Mouse (Mus musculus) forebrain, embryonic 15.5 days (tissue): ENCODE measurements around the gene Gpt2. TPM values are rescaled to one million over a fixed set of nuclear protein-coding genes. Genes with fewer than 3 reads are reported as not detected.

Experiments used
- ATAC-seq: fragments of 200-750 bp; cut with Nextera tagmentation; replicated peaks from 2 replicates; pipeline ENCODE4 v1.8.0; 2017; ENCODE audit warnings: mild to moderate bottlenecking, moderate TSS enrichment, moderate library complexity
- H3K27ac ChIP-seq: fragments of 300-500 bp; sonication (generic); replicated peaks from 2 replicates; pipeline ENCODE4 v1.5.1; 2015; ENCODE audit warnings: mild to moderate bottlenecking, inconsistent platforms
- H3K27me3 ChIP-seq: fragments of 300-500 bp; sonication (generic); 2 replicates; pipeline ENCODE4 v1.6.1; 2015; ENCODE audit warnings: inconsistent platforms
- H3K36me3 ChIP-seq: fragments of 300-500 bp; sonication (generic); 2 replicates; pipeline ENCODE4 v1.6.1; 2015; ENCODE audit warnings: mild to moderate bottlenecking, inconsistent platforms
- H3K4me1 ChIP-seq: fragments of 300-500 bp; sonication (generic); 2 replicates; pipeline ENCODE4 v1.6.1; 2015; ENCODE audit warnings: inconsistent platforms
- H3K4me2 ChIP-seq: fragments of 300-500 bp; sonication (generic); replicated peaks from 2 replicates; pipeline ENCODE4 v1.6.1; 2015; ENCODE audit warnings: mild to moderate bottlenecking, inconsistent platforms
- H3K4me3 ChIP-seq: fragments of 300-500 bp; sonication (generic); 2 replicates; pipeline ENCODE4 v1.5.1; 2015; ENCODE audit warnings: mild to moderate bottlenecking, inconsistent platforms
- H3K9ac ChIP-seq: fragments of 300-500 bp; sonication (generic); replicated peaks from 2 replicates; pipeline ENCODE4 v1.6.1; 2015; ENCODE audit warnings: mild to moderate bottlenecking, inconsistent platforms
- H3K9me3 ChIP-seq: fragments of 300-500 bp; sonication (generic); 2 replicates; pipeline ENCODE4 v1.6.1; 2016; ENCODE audit warnings: inconsistent platforms
- WGBS: fragments of 180-500 bp; shearing (Covaris S2); methylation state at CpG from one replicate; pipeline ENCODE4 v1.1.7; 2015; ENCODE audit warnings: mixed read lengths; 5-methylcytosine and 5-hydroxymethylcytosine counted together
- polyA plus RNA-seq: library from polyadenylated mRNA; unstranded; fragments of >200 nt; fragmentation: Nextera tagmentation; extraction: Ambion mirVana; gene quantifications from 2 replicates; pipeline ENCODE4 v1.2.1, GENCODE M21; 2015

Gpt2 gene
- polyA plus RNA-seq, result 39.7 and 40.9 TPM in 2 replicates

GRCm38 (mm10) chr8:85492125-85492875 lies at the start of gene Gpt2:
Gpt2 (plus strand) TSS chr8:85492576.
- peaks cover 16% of the 10 kb centered on the region for H3K4me1 ChIP-seq
- H3K36me3 ChIP-seq, result no peaks in the 10 kb centered on the region
- ATAC-seq, result peak; percentile 100
- no peaks in the 10 kb centered on the region for H3K9me3 ChIP-seq
- peak within 1 kb of the TSS; percentile 78 for H3K27ac ChIP-seq
- H3K27me3 ChIP-seq, result no peaks in the 10 kb centered on the region
- peak within 1 kb of the TSS; percentile 82 for H3K4me3 ChIP-seq
- WGBS, result under 1% methylated on average over 41 of the region's 41 CpGs
- H3K9ac ChIP-seq, result peak within 1 kb of the TSS; percentile 74
- peak within 1 kb of the TSS; percentile 86 for H3K4me2 ChIP-seq

GRCm38 (mm10) chr8:85444092-85444491 lies 48.3 kb upstream of the Gpt2 start:
- Histone ChIP-seq H3K9ac (no peak overlapping the region), H3K27ac (no peak overlapping the region), H3K4me1 (no peaks in the 10 kb centered on the region), H3K27me3 (no peaks in the 10 kb centered on the region), H3K36me3 (no peaks in the 10 kb centered on the region), H3K4me3 (no peak overlapping the region), H3K4me2 (no peak overlapping the region), H3K9me3 (no peaks in the 10 kb centered on the region)
- no peak for ATAC-seq

DNA sequence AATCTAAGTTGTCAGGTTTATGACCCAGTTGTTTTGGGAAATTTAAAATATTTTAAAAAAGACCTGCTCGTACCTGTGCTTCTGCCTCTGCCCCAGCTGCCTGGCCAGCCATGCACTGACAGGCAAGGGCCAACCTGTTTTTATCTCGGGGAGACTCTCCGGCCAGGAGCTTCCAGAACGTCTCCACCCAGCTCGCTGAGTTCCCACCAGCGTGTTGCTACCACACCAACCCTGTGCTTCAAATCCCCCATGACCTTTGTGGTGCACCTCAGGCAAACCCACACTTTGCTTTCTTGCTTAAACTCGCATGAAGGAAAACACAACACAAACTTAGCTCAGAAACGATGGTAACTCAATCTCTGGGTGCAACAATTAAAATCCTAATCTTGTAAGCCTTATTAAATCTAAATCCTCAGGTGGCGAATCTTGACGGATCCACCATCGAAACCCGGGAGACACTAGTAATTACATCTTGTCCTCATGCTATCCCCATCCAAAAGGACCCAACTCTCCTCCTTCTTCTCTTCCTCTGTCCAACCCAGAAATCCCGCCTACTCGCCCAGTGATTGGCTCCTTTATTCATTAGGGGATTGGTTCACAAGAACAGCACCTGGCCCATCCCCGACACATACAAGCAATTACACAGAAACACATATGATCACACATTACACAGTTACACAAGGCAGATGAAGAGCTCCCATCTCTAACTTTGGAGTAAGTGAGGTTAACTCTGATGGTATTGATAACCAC lies 46.3 kb upstream of the Gpt2 start:
- ATAC-seq, result no peak
- no peak overlapping the region for H3K9ac ChIP-seq
- H3K4me1 ChIP-seq, result no peaks in the 10 kb centered on the region
- H3K36me3 ChIP-seq, result no peaks in the 10 kb centered on the region
- 87% methylated on average over 15 of the region's 15 CpGs for WGBS
- H3K4me3 ChIP-seq, result no peak overlapping the region
- H3K9me3 ChIP-seq, result no peaks in the 10 kb centered on the region
- H3K27me3 ChIP-seq, result no peaks in the 10 kb centered on the region
- no peak overlapping the region for H3K27ac ChIP-seq
- no peak overlapping the region for H3K4me2 ChIP-seq

DNA sequence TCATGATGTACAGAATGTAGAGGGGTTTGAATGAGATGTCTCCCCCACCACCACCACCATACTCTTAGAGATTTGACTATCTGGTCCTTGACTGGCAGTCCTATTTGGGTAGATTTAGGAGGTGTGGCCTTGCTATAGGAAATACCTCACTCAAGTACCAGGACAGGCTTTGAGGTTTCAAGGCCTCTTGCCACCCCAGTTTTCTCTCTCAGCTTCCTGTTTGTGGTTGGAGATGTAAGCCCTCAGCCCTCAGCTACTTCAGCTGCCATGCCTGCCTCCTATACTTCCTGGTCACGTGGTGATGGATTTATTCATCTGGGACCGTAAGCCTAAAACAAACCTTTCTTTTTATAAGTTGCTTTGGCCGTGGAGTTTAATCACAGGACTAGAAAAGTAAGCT lies 42.0 kb upstream of the Gpt2 start:
- 88% methylated on average over 3 of the region's 3 CpGs for WGBS
- Histone ChIP-seq H3K36me3 (no peaks in the 10 kb centered on the region), H3K9ac (no peak overlapping the region), H3K4me3 (no peak overlapping the region), H3K9me3 (no peaks in the 10 kb centered on the region), H3K4me2 (no peak overlapping the region), H3K4me1 (peaks cover 14% of the 10 kb centered on the region), H3K27me3 (no peaks in the 10 kb centered on the region), H3K27ac (no peak overlapping the region)
- no peak for ATAC-seq

- Histone ChIP-seq H3K4me3 (peak overlapping the region; percentile 18; the same call in 1 of the 2 replicates), H3K36me3 (no peaks in the 10 kb centered on the region), H3K27ac (peak overlapping the region; percentile 34), H3K9ac (no peak overlapping the region), H3K27me3 (no peaks in the 10 kb centered on the region), H3K9me3 (no peaks in the 10 kb centered on the region), H3K4me1 (peaks cover 16% of the 10 kb centered on the region), H3K4me2 (peak overlapping the region; percentile 31)
- peak; percentile 63 for ATAC-seq
- 23% methylated on average over 14 of the region's 14 CpGs for WGBS
Measured at GRCm38 (mm10) chr8:85452328-85452727, 40.0 kb upstream of the Gpt2 start.

DNA sequence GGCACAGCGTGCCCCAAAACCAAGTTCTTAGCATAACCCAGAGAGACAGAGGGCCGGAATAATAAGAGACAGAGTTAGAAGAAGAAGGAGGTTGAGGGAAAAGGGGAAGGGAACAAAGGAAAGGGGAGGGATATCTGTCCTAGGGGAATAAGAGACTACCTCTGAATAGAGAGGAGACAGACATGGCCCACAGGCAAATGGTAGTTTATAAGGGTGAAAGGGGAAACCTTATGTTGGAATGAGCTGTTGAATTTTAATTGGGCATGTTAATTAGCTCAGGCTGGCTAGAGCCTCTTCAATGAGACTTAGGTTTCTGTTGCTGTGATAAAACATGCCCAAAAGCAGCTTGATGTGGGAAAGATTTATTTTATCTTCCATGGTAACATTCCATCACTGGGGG lies 39.1 kb upstream of the Gpt2 start:
- Histone ChIP-seq H3K27me3 (no peaks in the 10 kb centered on the region), H3K36me3 (no peaks in the 10 kb centered on the region), H3K4me2 (no peak overlapping the region), H3K9ac (no peak overlapping the region), H3K4me1 (peaks cover 16% of the 10 kb centered on the region), H3K4me3 (no peak overlapping the region), H3K9me3 (no peaks in the 10 kb centered on the region), H3K27ac (peak overlapping the region; percentile 56)
- ATAC-seq, result peak; percentile 26; the same call in 1 of the 2 replicates
- 27% methylated on average over 2 of the region's 2 CpGs for WGBS

GRCm38 (mm10) chr8:85454750-85455149 lies 37.6 kb upstream of the Gpt2 start:
- Histone ChIP-seq H3K9ac (no peak overlapping the region), H3K9me3 (no peaks in the 10 kb centered on the region), H3K27me3 (no peaks in the 10 kb centered on the region), H3K27ac (no peak overlapping the region), H3K4me2 (no peak overlapping the region), H3K4me1 (peaks cover 16% of the 10 kb centered on the region), H3K36me3 (no peaks in the 10 kb centered on the region), H3K4me3 (no peak overlapping the region)
- 80% methylated on average over 8 of the region's 8 CpGs for WGBS
- no peak for ATAC-seq

GRCm38 (mm10) chr8:85456536-85456935 lies 35.8 kb upstream of the Gpt2 start:
- 0 out of 2 replicates have a peak, but pooled peaks have one; percentile 29 for ATAC-seq
- H3K4me3 ChIP-seq, result no peak overlapping the region
- H3K27me3 ChIP-seq, result no peaks in the 10 kb centered on the region
- H3K27ac ChIP-seq, result no peak overlapping the region
- H3K4me1 ChIP-seq, result peaks cover 16% of the 10 kb centered on the region
- no peak overlapping the region for H3K9ac ChIP-seq
- no peaks in the 10 kb centered on the region for H3K9me3 ChIP-seq
- no peaks in the 10 kb centered on the region for H3K36me3 ChIP-seq
- 7% methylated on average over 14 of the region's 14 CpGs for WGBS
- H3K4me2 ChIP-seq, result no peak overlapping the region

DNA sequence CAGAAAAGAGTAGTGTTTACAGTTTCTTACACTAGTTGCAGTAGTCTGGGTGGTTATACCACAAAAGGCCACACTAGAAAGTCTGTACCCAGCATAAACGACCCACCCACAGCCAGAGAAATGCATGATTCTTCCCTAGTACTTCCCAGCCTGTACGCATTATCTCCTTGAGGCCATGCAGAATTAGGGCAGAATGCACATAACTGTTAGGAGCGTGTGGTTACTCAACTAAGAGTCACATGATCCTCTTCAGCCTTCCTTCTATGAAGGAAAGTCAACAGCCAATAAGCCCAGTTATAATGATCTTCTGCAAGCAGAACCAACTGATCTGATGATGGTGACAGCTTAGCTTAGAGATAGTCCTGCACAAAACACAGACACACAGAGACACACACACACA lies 32.8 kb upstream of the Gpt2 start:
- no peak for ATAC-seq
- H3K27me3 ChIP-seq, result no peaks in the 10 kb centered on the region
- H3K9me3 ChIP-seq, result no peaks in the 10 kb centered on the region
- no peak overlapping the region for H3K27ac ChIP-seq
- H3K9ac ChIP-seq, result no peak overlapping the region
- no peak overlapping the region for H3K4me3 ChIP-seq
- 0 out of 2 replicates have a peak, but pooled peaks cover 2% of the 10 kb centered on the region for H3K4me1 ChIP-seq
- no peak overlapping the region for H3K4me2 ChIP-seq
- no peaks in the 10 kb centered on the region for H3K36me3 ChIP-seq
- 71% methylated on average over 3 of the region's 3 CpGs for WGBS

DNA sequence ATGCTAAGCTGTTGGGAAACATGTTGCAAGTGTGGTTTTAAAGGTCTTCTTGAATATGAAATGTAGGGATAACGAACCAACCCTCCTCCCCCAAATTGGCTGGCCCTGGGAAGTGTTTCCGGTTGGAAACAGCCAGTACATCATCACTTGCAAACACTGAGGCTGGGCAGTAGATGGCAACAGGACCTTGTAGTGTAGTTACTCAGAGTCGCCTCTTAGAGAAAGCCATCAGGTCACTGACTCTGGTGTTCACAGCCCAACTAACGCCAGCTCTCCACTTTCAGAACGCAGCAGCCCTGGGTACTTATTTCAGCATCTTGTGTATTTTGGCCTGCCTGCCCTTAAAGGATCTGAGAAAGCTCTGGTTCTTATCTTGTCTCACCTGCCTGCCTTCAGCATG lies 31.6 kb upstream of the Gpt2 start:
- Histone ChIP-seq H3K27me3 (no peaks in the 10 kb centered on the region), H3K4me3 (no peak overlapping the region), H3K4me1 (0 out of 2 replicates have a peak, but pooled peaks cover 2% of the 10 kb centered on the region), H3K4me2 (no peak overlapping the region), H3K27ac (no peak overlapping the region), H3K36me3 (no peaks in the 10 kb centered on the region), H3K9ac (no peak overlapping the region), H3K9me3 (no peaks in the 10 kb centered on the region)
- WGBS, result 42% methylated on average over 5 of the region's 5 CpGs
- ATAC-seq, result no peak

DNA sequence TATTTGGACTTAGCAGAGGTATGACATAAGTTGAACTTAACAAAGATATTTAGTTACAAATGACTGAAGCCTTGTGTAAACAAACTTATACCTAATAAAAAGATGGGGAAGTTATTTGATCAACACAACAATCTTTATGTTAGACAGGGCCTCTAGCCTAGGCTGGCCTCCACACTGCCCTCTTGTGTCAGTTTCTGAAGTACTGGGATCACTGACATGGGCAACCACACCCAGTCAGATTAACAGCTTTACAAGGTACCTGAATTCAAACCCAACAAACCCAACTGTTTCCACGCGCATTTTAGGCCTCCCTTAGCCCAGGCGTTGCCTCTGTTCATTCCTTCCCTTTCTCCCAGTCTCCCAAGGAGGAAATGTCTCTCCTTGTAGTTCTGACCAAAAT lies 31.0 kb upstream of the Gpt2 start:
- Histone ChIP-seq H3K4me3 (no peak overlapping the region), H3K27me3 (no peaks in the 10 kb centered on the region), H3K4me1 (0 out of 2 replicates have a peak, but pooled peaks cover 2% of the 10 kb centered on the region), H3K36me3 (no peaks in the 10 kb centered on the region), H3K9me3 (no peaks in the 10 kb centered on the region), H3K27ac (no peak overlapping the region), H3K4me2 (no peak overlapping the region), H3K9ac (no peak overlapping the region)
- 82% methylated on average over 3 of the region's 3 CpGs for WGBS
- ATAC-seq, result no peak

- H3K4me1 ChIP-seq, result no peaks in the 10 kb centered on the region
- H3K27me3 ChIP-seq, result no peaks in the 10 kb centered on the region
- no peak overlapping the region for H3K9ac ChIP-seq
- H3K36me3 ChIP-seq, result no peaks in the 10 kb centered on the region
- H3K4me2 ChIP-seq, result no peak overlapping the region
- WGBS, result 87% methylated on average over 1 of the region's 1 CpGs
- H3K27ac ChIP-seq, result no peak overlapping the region
- no peak overlapping the region for H3K4me3 ChIP-seq
- no peaks in the 10 kb centered on the region for H3K9me3 ChIP-seq
- no peak for ATAC-seq
Measured at GRCm38 (mm10) chr8:85462441-85462840, 29.9 kb upstream of the Gpt2 start.
